Mouse (Mus musculus): Measurements from ENCODE around the gene 1600002K03Rik. TPM values are rescaled to one million over a fixed set of nuclear protein-coding genes. Genes with fewer than 3 reads are reported as not detected.

The 1600002K03Rik gene
- polyA plus RNA-seq, 1 experiment from 2014 or later: 6.4 TPM

GRCm38 (mm10) chr10:80177441-80178279, 4.9 kb downstream of the 1600002K03Rik start:
- ATAC-seq (replicated peaks; ENCODE audit: low FRiP score) (no peak), DNase-seq (ENCODE audit: low spot score) (no peak)
- no peaks in the 10 kb centered on the region for H3K9me3 ChIP-seq (ENCODE audit: control insufficient read depth, low read length)
- H3K4me1 ChIP-seq (replicated peaks; ENCODE audit: control insufficient read depth, insufficient read depth, low read length): peaks cover 11% of the 10 kb centered on the region; the same call in 1 of the 2 replicates
- H3K27me3 ChIP-seq (ENCODE audit: control insufficient read depth, insufficient read depth, low read length): no peaks in the 10 kb centered on the region
- no peak overlapping the region for H3K4me2 ChIP-seq (ENCODE audit: low read depth, low read length, severe bottlenecking)
- H3K36me3 ChIP-seq (ENCODE audit: control insufficient read depth, insufficient read depth, low read length): no peaks in the 10 kb centered on the region
- 66% methylated on average over 7 of the region's 7 CpGs for WGBS
- no peak overlapping the region for H3K4me3 ChIP-seq (ENCODE audit: low read depth, low read length)
- H3K9ac ChIP-seq (ENCODE audit: low read length): no peak overlapping the region
- H3K27ac ChIP-seq (ENCODE audit: low read depth, low read length): no peak overlapping the region

DNA sequence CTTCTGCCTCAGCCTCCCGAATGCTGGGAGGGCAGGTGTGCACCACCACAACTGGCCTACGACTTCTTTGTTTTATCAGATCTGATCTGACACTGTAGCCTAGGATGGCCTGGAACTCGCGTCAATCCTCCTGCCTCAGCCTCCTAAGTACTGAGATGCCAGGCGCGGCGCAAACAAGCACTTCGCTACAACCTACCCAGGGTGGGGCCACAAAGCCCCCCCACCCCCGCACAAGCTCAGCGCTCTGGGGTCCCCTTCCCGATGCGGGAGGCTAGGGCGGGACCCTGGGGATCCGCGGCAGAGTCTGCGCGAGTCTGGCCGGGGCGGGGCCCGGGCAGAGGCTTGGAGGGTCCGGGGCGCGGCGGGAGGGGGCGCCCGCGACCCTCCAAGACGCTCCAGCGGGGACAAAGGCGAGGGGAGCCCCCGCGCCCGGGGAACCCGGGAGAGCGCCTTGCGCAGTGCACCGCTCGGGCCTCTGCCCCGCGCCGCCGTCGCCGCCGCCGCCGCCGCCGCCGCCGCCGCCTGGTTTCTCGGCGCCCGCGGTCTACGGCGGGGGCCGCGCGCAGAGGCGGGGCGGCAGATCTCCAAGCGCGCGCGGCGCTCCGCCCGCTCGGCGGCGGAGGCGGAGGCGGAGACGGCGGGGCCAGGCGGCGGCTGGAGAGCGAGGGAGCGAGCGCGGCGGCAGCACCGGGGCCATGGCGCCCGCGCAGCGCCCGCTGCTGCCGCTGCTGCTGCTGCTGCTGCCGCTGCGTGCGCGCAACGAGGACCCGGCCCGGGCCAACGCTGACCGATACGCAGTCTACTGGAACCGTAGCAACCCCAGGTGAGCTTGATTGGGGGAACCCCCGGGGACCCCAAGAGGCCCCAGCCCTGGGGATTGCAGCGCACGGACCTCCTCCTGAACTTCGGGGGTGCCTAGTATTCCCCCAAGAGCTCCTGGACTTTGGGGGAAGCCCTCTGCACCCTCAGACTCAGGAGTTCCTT, 6.6 kb downstream of the 1600002K03Rik start, which contains the start of gene Efna2:
Gene Efna2 (plus strand): TSS at position 415 of the 984 bp plus-strand sequence.
- Histone ChIP-seq H3K9me3 (ENCODE audit: control insufficient read depth, low read length) (no peaks in the 10 kb centered on the region), H3K27ac (ENCODE audit: low read depth, low read length) (peak within 1 kb of the TSS; percentile 19; the same call in 1 of the 2 replicates), H3K4me3 (ENCODE audit: low read depth, low read length) (peak within 1 kb of the TSS; percentile 85), H3K4me1 (replicated peaks; ENCODE audit: control insufficient read depth, insufficient read depth, low read length) (peaks cover 11% of the 10 kb centered on the region; the same call in 1 of the 2 replicates), H3K36me3 (ENCODE audit: control insufficient read depth, insufficient read depth, low read length) (no peaks in the 10 kb centered on the region), H3K9ac (ENCODE audit: low read length) (peak within 1 kb of the TSS; percentile 97), H3K27me3 (ENCODE audit: control insufficient read depth, insufficient read depth, low read length) (no peaks in the 10 kb centered on the region), H3K4me2 (ENCODE audit: low read depth, low read length, severe bottlenecking) (peak within 1 kb of the TSS; percentile 59)
- DNase-seq (ENCODE audit: low spot score) (peak; percentile 83), ATAC-seq (replicated peaks; ENCODE audit: low FRiP score) (peak; percentile 85)
- 2% methylated on average over 66 of the region's 106 CpGs for whole genome bisulfite sequencing

DNA sequence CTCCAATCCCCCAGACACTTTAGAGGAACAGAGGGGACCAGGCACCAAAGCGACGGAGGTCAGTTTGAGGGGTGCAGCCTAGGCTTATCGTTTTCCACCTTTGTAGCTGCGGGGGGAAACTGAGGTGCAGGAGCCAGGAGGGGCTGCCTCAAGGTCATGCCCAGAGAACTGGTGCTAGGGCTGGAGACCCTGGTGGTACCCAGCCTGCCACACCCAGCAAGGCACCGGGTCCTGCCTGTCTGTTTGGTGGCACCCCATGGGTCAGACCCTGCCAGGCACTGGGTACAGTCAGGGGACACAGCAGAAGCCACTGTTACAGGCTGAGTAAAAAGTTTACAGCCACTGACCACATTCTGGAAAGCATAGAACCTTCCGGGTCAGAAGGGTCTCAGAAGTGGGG, 7.5 kb downstream of the 1600002K03Rik start:
- peaks cover 11% of the 10 kb centered on the region; the same call in 1 of the 2 replicates for H3K4me1 ChIP-seq (replicated peaks; ENCODE audit: control insufficient read depth, insufficient read depth, low read length)
- H3K4me2 ChIP-seq (ENCODE audit: low read depth, low read length, severe bottlenecking): peak overlapping the region; percentile 59

GRCm38 (mm10) chr10:80180823-80181222, 8.1 kb downstream of the 1600002K03Rik start:
- H3K27ac ChIP-seq (ENCODE audit: low read depth, low read length): no peak overlapping the region
- DNase-seq (ENCODE audit: low spot score) (peak; percentile 53), ATAC-seq (replicated peaks; ENCODE audit: low FRiP score) (no peak)
- no peaks in the 10 kb centered on the region for H3K36me3 ChIP-seq (ENCODE audit: control insufficient read depth, insufficient read depth, low read length)
- peak overlapping the region; percentile 59 for H3K4me2 ChIP-seq (ENCODE audit: low read depth, low read length, severe bottlenecking)
- H3K27me3 ChIP-seq (ENCODE audit: control insufficient read depth, insufficient read depth, low read length): no peaks in the 10 kb centered on the region
- peak overlapping the region; percentile 97 for H3K9ac ChIP-seq (ENCODE audit: low read length)
- peaks cover 10% of the 10 kb centered on the region; the same call in 1 of the 2 replicates for H3K4me1 ChIP-seq (replicated peaks; ENCODE audit: control insufficient read depth, insufficient read depth, low read length)
- WGBS: 59% methylated on average over 5 of the region's 5 CpGs
- H3K9me3 ChIP-seq (ENCODE audit: control insufficient read depth, low read length): no peaks in the 10 kb centered on the region
- H3K4me3 ChIP-seq (ENCODE audit: low read depth, low read length): peak overlapping the region; percentile 85

More for the DNA sequence above, 7.5 kb downstream of the 1600002K03Rik start:
- Histone ChIP-seq H3K27ac (ENCODE audit: low read depth, low read length) (no peak overlapping the region), H3K9ac (ENCODE audit: low read length) (peak overlapping the region; percentile 97), H3K9me3 (ENCODE audit: control insufficient read depth, low read length) (no peaks in the 10 kb centered on the region), H3K4me3 (ENCODE audit: low read depth, low read length) (peak overlapping the region; percentile 85), H3K36me3 (ENCODE audit: control insufficient read depth, insufficient read depth, low read length) (no peaks in the 10 kb centered on the region), H3K27me3 (ENCODE audit: control insufficient read depth, insufficient read depth, low read length) (no peaks in the 10 kb centered on the region)
- ATAC-seq (replicated peaks; ENCODE audit: low FRiP score): no peak
- peak; percentile 56 for DNase-seq (ENCODE audit: low spot score)
- 38% methylated on average over 6 of the region's 6 CpGs for WGBS

DNA sequence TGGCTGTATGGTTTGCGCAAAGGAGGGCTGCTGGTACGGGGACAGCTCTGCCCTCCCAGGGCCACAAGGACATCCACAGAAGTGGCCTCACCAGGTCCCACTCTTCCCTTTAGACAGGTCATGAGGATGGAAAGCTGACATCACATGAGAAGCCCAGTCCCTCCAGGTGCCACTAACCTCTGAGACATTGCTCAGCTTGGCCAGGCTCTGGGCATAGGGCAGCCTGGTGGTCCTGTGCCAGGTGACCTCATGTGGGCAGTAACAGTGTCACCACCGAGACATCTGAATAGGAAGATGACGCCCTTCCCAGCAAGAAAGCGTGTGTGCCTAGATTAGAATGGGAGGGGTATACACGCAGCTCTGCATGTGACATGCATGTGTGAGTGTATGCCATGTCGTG, 9.8 kb downstream of the 1600002K03Rik start:
- no peak overlapping the region for H3K4me2 ChIP-seq (ENCODE audit: low read depth, low read length, severe bottlenecking)
- no peak overlapping the region for H3K27ac ChIP-seq (ENCODE audit: low read depth, low read length)
- H3K9me3 ChIP-seq (ENCODE audit: control insufficient read depth, low read length): no peaks in the 10 kb centered on the region
- no peaks in the 10 kb centered on the region; the same call in 1 of the 2 replicates for H3K36me3 ChIP-seq (ENCODE audit: control insufficient read depth, insufficient read depth, low read length)
- peaks cover 9% of the 10 kb centered on the region; the same call in 1 of the 2 replicates for H3K4me1 ChIP-seq (replicated peaks; ENCODE audit: control insufficient read depth, insufficient read depth, low read length)
- WGBS: 91% methylated on average over 7 of the region's 7 CpGs
- H3K9ac ChIP-seq (ENCODE audit: low read length): no peak overlapping the region
- DNase-seq (ENCODE audit: low spot score) (no peak), ATAC-seq (replicated peaks; ENCODE audit: low FRiP score) (no peak)
- H3K27me3 ChIP-seq (ENCODE audit: control insufficient read depth, insufficient read depth, low read length): no peaks in the 10 kb centered on the region
- H3K4me3 ChIP-seq (ENCODE audit: low read depth, low read length): no peak overlapping the region

DNA sequence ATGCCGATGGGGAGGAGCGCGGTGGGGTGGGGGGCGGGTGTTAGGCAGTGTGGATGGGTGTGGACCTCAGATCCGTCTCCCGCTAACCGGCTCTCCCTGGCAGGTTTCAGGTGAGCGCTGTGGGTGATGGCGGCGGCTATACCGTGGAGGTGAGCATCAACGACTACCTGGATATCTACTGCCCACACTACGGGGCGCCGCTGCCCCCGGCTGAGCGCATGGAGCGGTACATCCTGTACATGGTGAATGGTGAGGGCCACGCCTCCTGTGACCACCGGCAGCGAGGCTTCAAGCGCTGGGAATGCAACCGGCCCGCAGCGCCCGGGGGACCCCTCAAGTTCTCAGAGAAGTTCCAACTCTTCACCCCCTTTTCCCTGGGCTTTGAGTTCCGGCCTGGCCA, 13.9 kb downstream of the 1600002K03Rik start:
- peak; percentile 50 for DNase-seq (ENCODE audit: low spot score)
- peaks cover 11% of the 10 kb centered on the region; the same call in 1 of the 2 replicates for H3K4me1 ChIP-seq (replicated peaks; ENCODE audit: control insufficient read depth, insufficient read depth, low read length)
- H3K4me2 ChIP-seq (ENCODE audit: low read depth, low read length, severe bottlenecking): no peak overlapping the region
- no peak overlapping the region for H3K9ac ChIP-seq (ENCODE audit: low read length)
- H3K27ac ChIP-seq (ENCODE audit: low read depth, low read length): no peak overlapping the region
- no peak for ATAC-seq (replicated peaks; ENCODE audit: low FRiP score)
- no peak overlapping the region for H3K4me3 ChIP-seq (ENCODE audit: low read depth, low read length)
- H3K9me3 ChIP-seq (ENCODE audit: control insufficient read depth, low read length): no peaks in the 10 kb centered on the region
- no peaks in the 10 kb centered on the region; the same call in 1 of the 2 replicates for H3K36me3 ChIP-seq (ENCODE audit: control insufficient read depth, insufficient read depth, low read length)
- 38% methylated on average over 27 of the region's 27 CpGs for WGBS
- no peaks in the 10 kb centered on the region for H3K27me3 ChIP-seq (ENCODE audit: control insufficient read depth, insufficient read depth, low read length)

DNA sequence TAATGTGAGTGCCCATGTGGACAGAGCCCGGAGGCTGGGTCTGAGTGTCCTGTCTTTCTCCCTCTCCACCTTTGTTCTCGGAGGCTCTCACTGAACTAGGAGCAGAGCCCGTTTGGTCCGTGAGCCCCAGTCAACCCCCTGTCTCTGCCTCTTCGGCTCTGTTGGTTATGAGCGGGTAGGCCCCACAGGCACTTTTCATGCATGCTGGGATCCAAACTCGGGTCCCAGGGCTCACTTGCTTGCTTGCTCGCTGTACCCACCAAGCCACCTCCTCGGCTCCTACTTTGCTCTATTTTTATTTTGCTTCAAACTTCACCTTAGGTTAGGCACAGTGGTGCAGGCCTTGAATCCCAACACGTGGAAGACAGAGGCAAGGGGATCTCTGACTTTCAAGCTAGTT, 15.0 kb downstream of the 1600002K03Rik start:
- Histone ChIP-seq H3K9me3 (ENCODE audit: control insufficient read depth, low read length) (no peaks in the 10 kb centered on the region), H3K27ac (ENCODE audit: low read depth, low read length) (no peak overlapping the region), H3K9ac (ENCODE audit: low read length) (no peak overlapping the region), H3K36me3 (ENCODE audit: control insufficient read depth, insufficient read depth, low read length) (no peaks in the 10 kb centered on the region; the same call in 1 of the 2 replicates), H3K27me3 (ENCODE audit: control insufficient read depth, insufficient read depth, low read length) (peaks cover 2% of the 10 kb centered on the region; the same call in 1 of the 2 replicates), H3K4me3 (ENCODE audit: low read depth, low read length) (no peak overlapping the region), H3K4me1 (replicated peaks; ENCODE audit: control insufficient read depth, insufficient read depth, low read length) (peaks cover 11% of the 10 kb centered on the region; the same call in 1 of the 2 replicates), H3K4me2 (ENCODE audit: low read depth, low read length, severe bottlenecking) (no peak overlapping the region)
- DNase-seq (ENCODE audit: low spot score) (no peak), ATAC-seq (replicated peaks; ENCODE audit: low FRiP score) (no peak)
- WGBS: 89% methylated on average over 10 of the region's 10 CpGs

DNA sequence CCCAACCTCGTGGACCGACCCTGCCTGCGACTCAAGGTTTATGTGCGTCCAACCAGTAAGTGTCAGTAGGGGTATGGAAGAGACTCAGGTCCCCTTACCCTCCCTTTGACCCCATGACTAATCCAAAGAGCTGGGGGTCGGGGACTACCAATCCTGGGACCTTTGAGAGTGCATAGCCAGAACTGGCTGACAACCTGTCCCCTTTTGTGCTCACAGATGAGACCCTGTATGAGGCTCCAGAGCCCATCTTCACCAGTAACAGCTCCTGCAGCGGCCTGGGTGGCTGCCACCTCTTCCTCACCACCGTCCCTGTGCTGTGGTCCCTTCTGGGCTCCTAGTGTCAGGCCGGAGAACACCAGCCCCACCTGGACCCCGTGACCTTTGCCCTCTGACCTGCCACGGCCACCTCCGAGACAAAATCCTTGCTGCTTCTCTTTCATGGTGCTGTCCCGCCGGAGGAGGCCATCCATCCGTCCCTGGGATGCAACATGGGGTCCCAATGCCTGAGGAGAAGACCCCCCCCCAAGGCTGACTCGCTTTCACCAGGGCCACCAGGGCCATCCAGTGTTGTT, 15.8 kb downstream of the 1600002K03Rik start:
- Histone ChIP-seq H3K27me3 (ENCODE audit: control insufficient read depth, insufficient read depth, low read length) (peaks cover 2% of the 10 kb centered on the region; the same call in 1 of the 2 replicates), H3K27ac (ENCODE audit: low read depth, low read length) (no peak overlapping the region), H3K4me1 (replicated peaks; ENCODE audit: control insufficient read depth, insufficient read depth, low read length) (peaks cover 11% of the 10 kb centered on the region; the same call in 1 of the 2 replicates), H3K9ac (ENCODE audit: low read length) (no peak overlapping the region), H3K9me3 (ENCODE audit: control insufficient read depth, low read length) (no peaks in the 10 kb centered on the region), H3K36me3 (ENCODE audit: control insufficient read depth, insufficient read depth, low read length) (no peaks in the 10 kb centered on the region; the same call in 1 of the 2 replicates), H3K4me3 (ENCODE audit: low read depth, low read length) (no peak overlapping the region), H3K4me2 (ENCODE audit: low read depth, low read length, severe bottlenecking) (no peak overlapping the region)
- 67% methylated on average over 15 of the region's 15 CpGs for WGBS
- ATAC-seq (replicated peaks; ENCODE audit: low FRiP score) (no peak), DNase-seq (ENCODE audit: low spot score) (peak; percentile 51)
